Mouse (Mus musculus) retina, postnatal 7 days (tissue): ENCODE measurements at regions not wholly inside any gene's neighbourhood (a gene's known extent, or its start where the extent isn't known, plus 50 kb on each side); places are given as distances from the start of the nearest gene placed in this dataset.

ENCODE experiments used
- DNase-seq: peaks from one replicate; pipeline ENCODE4 v3.0.0-alpha.2; 2012; ENCODE audit warnings: low read depth, low spot score

DNA sequence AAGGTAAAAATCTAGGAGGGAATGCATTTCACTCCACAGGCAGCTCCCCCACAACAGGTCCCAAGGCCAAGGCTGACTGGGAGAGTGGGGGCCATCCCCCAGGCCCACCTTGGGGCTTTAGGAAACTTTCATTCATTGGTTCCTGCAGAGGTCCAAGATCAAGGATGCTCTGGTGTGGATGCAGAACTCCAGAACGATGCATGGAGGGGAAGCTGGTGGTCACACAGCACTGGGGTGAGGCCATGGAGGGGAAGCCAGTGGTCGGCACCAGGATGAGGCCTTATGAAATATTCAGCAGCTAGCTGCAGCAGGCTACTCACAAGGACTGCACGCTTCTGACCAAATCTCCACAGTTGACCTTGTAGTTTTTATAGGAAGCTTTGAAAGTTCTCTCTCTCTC lies 279.7 kb downstream of the Cdh26 start:
- no peak for DNase-seq

DNA sequence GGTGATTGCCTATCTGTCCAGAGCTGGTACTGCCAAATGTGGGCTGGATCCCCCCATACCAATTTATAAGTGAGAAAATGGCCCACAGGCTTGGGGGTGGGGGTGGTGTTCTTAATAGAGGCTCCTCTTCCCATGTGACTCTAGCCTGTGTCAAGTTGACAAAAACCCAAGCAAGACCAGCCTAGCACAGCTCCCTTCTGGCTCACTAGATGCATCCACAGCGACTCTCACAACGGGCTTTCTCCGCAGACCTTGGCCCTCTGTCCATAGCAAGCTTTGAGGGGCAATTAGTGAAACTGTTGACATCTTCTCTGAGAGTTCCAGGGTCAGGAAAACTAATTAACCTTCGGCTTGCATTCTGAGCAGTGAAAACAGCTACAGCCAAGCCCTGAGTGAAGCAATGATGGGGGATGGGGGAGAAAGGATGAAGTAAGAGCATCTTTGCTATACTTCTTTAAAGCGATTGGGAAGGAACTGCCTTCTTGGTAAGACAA lies 281.3 kb downstream of the Cdh26 start:
- DNase-seq: no peak

- DNase-seq: no peak
Observed at GRCm38 (mm10) chr2:178712391-178712892, 282.1 kb downstream of the Cdh26 start.

GRCm38 (mm10) chr2:178715500-178716245 lies 285.3 kb downstream of the Cdh26 start:
- no peak for DNase-seq

DNA sequence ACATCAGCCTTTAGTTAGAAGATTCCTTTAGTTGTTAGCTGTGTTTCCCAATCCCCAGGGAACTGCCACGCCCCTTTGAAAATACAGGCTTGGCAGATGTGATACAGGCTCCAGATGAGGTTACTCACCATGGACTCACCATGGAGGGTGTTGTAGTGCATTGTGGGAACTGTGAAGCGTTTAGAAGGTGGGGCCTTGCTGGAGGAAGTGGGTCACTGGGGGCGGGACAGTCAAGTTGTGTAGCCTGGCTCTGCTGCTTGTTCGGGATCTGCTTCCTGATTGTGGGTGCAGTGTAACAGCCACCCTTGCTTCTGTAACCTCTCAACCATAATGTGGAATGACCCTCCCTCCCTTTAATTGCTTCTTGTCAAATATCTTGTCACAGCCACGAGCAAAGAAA lies 287.7 kb downstream of the Cdh26 start:
- DNase-seq: no peak

- DNase-seq: no peak
Observed at GRCm38 (mm10) chr2:178723455-178723854, 293.1 kb downstream of the Cdh26 start.

- no peak for DNase-seq
Observed at GRCm38 (mm10) chr2:178724228-178724627, 293.9 kb downstream of the Cdh26 start.

GRCm38 (mm10) chr2:178727930-178728793 lies 297.8 kb downstream of the Cdh26 start:
- peak; percentile 29 for DNase-seq

DNA sequence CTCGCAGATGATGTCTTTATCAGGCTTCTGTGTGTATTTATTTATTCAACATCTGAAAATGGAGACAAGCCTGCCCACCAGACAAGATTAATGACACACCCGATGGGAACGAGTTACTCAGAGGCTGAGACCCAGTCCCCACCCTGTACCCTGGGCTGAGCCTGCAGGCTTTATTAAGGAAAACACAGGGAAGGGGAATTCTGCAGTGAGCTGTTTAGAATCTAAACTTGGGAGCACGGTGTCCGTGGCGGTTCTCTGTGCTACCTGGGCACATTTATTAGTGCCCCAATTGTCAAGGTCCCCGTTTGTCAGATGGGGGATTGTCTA lies 298.4 kb downstream of the Cdh26 start:
- no peak for DNase-seq

GRCm38 (mm10) chr2:178735099-178735498 lies 304.8 kb downstream of the Cdh26 start:
- no peak for DNase-seq

GRCm38 (mm10) chr2:178744617-178745016 lies 314.3 kb downstream of the Cdh26 start:
- no peak for DNase-seq

DNA sequence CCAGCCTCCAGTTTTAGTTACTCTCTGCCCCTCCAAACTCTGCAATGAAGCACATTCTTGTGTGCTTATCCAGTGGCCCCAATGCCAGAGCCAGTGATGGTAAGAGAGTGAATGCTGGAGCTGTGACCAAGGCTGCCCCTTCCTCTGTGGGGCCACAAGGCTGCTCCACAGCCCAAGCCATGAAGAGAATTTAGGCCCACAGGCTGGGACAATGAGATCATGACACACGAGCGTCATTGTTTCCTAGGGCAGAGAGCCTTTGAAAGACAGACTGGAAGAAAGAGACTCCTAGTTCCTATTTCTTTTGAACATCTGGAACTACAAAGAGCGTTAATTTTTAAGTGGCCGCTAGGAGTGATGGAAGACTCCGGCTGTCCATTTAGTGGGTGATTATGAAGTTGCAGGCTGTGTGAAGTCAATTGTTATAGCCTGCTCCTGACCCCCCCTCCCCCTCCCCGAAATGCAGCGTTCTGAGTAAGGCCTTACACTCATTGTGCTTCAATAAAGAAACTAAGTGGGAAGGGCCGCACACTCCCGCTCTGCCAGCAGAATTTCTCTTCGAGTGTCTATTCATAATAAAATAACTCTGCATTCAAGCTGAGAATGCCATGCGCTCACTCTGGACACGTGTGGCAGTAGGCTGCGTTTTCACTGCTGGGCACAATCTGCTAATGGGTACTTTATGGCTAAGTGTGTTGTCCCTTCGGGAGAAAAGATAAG lies 315.1 kb downstream of the Cdh26 start:
- DNase-seq: no peak

GRCm38 (mm10) chr2:178751247-178751646 lies 320.9 kb downstream of the Cdh26 start:
- DNase-seq: no peak

GRCm38 (mm10) chr2:178758366-178758765 lies 328.0 kb downstream of the Cdh26 start:
- peak; percentile 52 for DNase-seq

GRCm38 (mm10) chr2:178768526-178768925 lies 338.2 kb downstream of the Cdh26 start:
- no peak for DNase-seq

- no peak for DNase-seq
Observed at GRCm38 (mm10) chr2:178769001-178769400, 338.7 kb downstream of the Cdh26 start.

DNA sequence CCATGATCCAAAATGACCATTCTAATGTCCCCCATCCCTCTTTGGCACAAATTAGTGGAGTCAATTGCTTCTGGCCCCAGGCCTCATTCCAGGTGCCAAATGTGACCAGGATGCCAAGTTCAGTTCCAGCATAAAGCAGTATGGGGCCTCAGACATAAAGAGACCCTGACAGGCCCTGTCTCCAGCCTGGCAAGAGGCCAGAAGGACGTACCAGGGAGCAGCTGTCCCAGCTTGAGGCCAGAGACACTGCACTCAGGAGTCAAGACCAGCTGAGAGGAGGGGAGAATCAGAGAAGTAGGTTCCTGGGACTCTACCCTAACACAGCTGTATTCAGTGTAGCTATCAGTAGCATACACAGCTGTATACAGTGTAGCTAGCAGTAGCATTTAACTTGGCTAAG lies 341.1 kb downstream of the Cdh26 start:
- DNase-seq: no peak

DNA sequence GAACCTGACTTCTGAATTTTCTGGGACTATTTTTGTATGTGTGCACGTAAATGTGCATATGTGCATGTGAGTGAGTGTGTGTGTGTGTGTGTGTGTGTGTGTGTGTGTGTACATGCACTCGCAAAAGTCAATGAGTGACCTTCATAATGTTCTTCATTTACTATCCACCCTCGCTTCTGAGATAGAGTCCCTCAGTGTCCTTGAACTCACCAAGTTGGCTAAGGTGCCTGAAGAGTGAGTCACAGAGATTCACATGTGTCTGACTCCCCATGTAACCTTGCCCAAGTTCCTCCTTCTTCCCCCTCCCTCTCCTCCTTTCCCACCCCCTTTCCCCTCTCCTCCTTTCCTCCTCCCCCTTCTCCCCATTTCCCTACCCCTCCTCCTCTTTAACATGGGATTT lies 341.6 kb downstream of the Cdh26 start:
- no peak for DNase-seq

- no peak for DNase-seq
Observed at GRCm38 (mm10) chr2:178784822-178785589, 354.7 kb downstream of the Cdh26 start.

GRCm38 (mm10) chr2:178785843-178786242 lies 355.5 kb downstream of the Cdh26 start:
- no peak for DNase-seq

GRCm38 (mm10) chr2:178795841-178796240 lies 365.5 kb downstream of the Cdh26 start:
- DNase-seq: peak; percentile 27
